Mouse (Mus musculus) neural tube, embryonic 11.5 days (tissue): ENCODE measurements at regions not wholly inside any gene's neighbourhood (a gene's known extent, or its start where the extent isn't known, plus 50 kb on each side); places are given as distances from the start of the nearest gene placed in this dataset.

Source experiments
- ATAC-seq: fragments of 200-750 bp; cut with Nextera tagmentation; 2 replicates; pipeline ENCODE4 v1.8.0; 2017; ENCODE audit warnings: moderate number of reproducible peaks, mild to moderate bottlenecking, moderate TSS enrichment, moderate library complexity; ENCODE audit not compliant: insufficient read depth, low FRiP score, low TSS enrichment
- DNase-seq: peaks from one replicate; pipeline ENCODE4 v3.0.0-alpha.2; 2015; ENCODE audit warnings: low spot score
- H3K27ac ChIP-seq: fragments of 300-500 bp; sonication (generic); 2 replicates; pipeline ENCODE4 v1.5.1; 2014; ENCODE audit warnings: low read depth, mild to moderate bottlenecking, low read length
- H3K27me3 ChIP-seq: fragments of 300-500 bp; sonication (generic); 2 replicates; pipeline ENCODE4 v1.6.1; 2014; ENCODE audit warnings: mild to moderate bottlenecking, low read length, mixed read lengths; ENCODE audit not compliant: control insufficient read depth, insufficient read depth
- H3K36me3 ChIP-seq: fragments of 300-500 bp; sonication (generic); 2 replicates; pipeline ENCODE4 v1.6.1; 2014; ENCODE audit warnings: mild to moderate bottlenecking, low read length, moderate library complexity, mixed read lengths; ENCODE audit not compliant: control insufficient read depth, insufficient read depth
- H3K4me1 ChIP-seq: fragments of 300-500 bp; sonication (generic); 2 replicates; pipeline ENCODE4 v1.6.1; 2014; ENCODE audit warnings: low read length, mixed read lengths; ENCODE audit not compliant: control insufficient read depth, insufficient read depth
- H3K4me2 ChIP-seq: fragments of 300-500 bp; sonication (generic); 2 replicates; pipeline ENCODE4 v1.6.1; 2014; ENCODE audit warnings: low read depth, mild to moderate bottlenecking, moderate library complexity
- H3K4me3 ChIP-seq: fragments of 300-500 bp; sonication (generic); 2 replicates; pipeline ENCODE4 v1.5.1; 2014; ENCODE audit warnings: low read depth, low read length
- H3K9ac ChIP-seq: fragments of 300-500 bp; sonication (generic); 2 replicates; pipeline ENCODE4 v1.6.1; 2014; ENCODE audit warnings: mild to moderate bottlenecking, low read length
- H3K9me3 ChIP-seq: fragments of 300-500 bp; sonication (generic); 2 replicates; pipeline ENCODE4 v1.6.1; 2016; ENCODE audit warnings: low read length; ENCODE audit not compliant: control insufficient read depth
- WGBS: fragments of 180-500 bp; shearing (Covaris S2); extraction: QIAGEN DNeasy Blood & Tissue Kit; methylation state at CpG from one replicate; pipeline ENCODE4 v1.1.7; 2014; 5-methylcytosine and 5-hydroxymethylcytosine counted together

DNA sequence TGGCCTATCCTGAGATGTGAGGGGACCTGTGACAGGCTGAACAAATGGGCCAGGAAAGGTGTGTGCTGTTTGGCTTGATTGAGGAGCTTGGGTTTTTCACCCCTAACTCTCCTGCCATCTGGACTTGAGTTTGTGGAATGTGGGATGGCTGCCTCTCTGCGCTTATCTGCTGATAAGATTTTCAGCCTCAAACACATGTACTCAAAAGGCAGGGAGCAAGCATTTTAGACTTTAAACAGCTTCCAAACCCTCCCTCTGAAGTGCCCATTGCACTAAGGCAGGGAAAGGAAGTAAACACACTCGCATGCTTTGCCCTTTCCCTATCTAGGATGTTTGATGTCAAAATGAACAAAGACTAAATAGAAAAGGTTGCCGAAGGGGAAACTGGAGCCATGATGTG, 235.6 kb upstream of the Nt5c1b start:
- ATAC-seq (no peak), DNase-seq (no peak)
- H3K9me3 ChIP-seq: no peaks in the 10 kb centered on the region
- no peaks in the 10 kb centered on the region for H3K27me3 ChIP-seq
- no peak overlapping the region for H3K4me2 ChIP-seq
- 57% methylated on average over 3 of the region's 3 CpGs for WGBS
- no peak overlapping the region for H3K27ac ChIP-seq
- H3K36me3 ChIP-seq: no peaks in the 10 kb centered on the region
- H3K4me1 ChIP-seq: no peaks in the 10 kb centered on the region
- no peak overlapping the region for H3K9ac ChIP-seq
- H3K4me3 ChIP-seq: no peak overlapping the region

DNA sequence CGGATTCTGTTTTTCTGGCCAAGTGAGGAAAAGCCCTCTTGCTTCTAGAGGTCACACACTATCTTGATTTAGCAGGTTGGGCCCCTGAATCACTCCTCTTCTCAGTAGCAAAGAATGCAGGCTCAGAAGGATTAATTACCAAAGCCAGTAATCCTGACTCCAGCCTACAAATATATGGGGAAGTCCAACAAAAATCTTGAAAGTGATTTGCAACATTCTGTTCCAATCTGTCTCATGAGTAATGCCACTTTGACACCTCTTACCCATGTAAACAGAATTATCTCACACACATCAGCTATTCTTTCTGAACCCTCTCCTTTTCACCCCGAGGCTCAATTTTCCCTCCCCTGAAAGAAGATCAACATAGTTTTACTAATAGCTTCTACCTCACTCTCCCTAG, 233.9 kb upstream of the Nt5c1b start:
- H3K9ac ChIP-seq: no peak overlapping the region
- no peak overlapping the region for H3K4me3 ChIP-seq
- no peak for ATAC-seq
- no peaks in the 10 kb centered on the region for H3K27me3 ChIP-seq
- H3K36me3 ChIP-seq: no peaks in the 10 kb centered on the region
- no peak overlapping the region for H3K27ac ChIP-seq
- H3K4me2 ChIP-seq: no peak overlapping the region
- no peaks in the 10 kb centered on the region for H3K9me3 ChIP-seq
- H3K4me1 ChIP-seq: no peaks in the 10 kb centered on the region
- 56% methylated on average over 2 of the region's 2 CpGs for WGBS
- DNase-seq: no peak

DNA sequence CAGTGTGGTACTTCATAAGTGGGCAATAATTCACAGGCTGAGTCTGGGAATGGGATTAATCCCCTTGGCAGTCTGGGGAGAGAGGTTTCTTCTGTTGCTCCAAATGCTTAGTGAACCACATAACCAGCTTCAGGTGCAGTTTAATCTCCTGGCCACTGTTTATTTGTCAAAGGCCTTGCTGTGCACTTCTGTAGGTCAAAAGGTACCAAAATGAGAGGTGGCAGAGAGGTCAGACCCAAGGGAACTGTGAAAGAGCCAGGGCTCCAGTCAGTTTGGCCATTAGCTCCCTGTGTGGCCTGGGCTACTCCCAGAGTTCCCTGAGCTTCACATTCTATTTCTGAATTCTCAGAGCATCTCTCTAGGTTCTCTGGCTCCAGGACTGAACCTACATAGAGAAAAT, 229.6 kb upstream of the Nt5c1b start:
- no peak overlapping the region for H3K4me3 ChIP-seq

DNA sequence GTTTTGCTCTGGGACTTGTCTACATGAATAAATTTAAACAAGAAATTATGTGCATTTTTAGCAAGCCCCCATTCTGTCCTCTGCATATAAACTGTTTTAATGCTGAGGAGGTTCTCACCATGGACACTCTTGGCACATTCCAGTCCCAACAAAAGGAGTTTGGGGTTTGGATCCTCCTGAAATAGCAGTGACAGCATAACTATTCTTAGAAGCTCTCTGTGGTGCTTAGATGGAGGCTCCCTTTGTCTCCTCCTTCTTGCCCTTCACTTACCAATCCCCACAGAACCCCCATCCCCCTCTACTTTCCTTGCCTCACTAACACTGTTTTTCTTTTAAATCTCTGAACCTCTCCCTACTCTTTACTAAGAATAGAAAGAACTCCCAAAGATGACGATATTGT, 208.9 kb upstream of the Nt5c1b start:
- WGBS: 73% methylated on average over 1 of the region's 1 CpGs
- Histone ChIP-seq H3K4me2 (no peak overlapping the region), H3K4me1 (no peaks in the 10 kb centered on the region), H3K27ac (no peak overlapping the region), H3K4me3 (no peak overlapping the region), H3K36me3 (no peaks in the 10 kb centered on the region), H3K27me3 (no peaks in the 10 kb centered on the region), H3K9me3 (no peaks in the 10 kb centered on the region), H3K9ac (no peak overlapping the region)
- ATAC-seq: no peak
- DNase-seq: no peak

More for the DNA sequence above, 229.6 kb upstream of the Nt5c1b start:
- H3K9me3 ChIP-seq: no peaks in the 10 kb centered on the region
- H3K27ac ChIP-seq: no peak overlapping the region
- H3K9ac ChIP-seq: no peak overlapping the region
- H3K4me2 ChIP-seq: no peak overlapping the region
- no peaks in the 10 kb centered on the region for H3K27me3 ChIP-seq
- DNase-seq (no peak), ATAC-seq (no peak)
- no peaks in the 10 kb centered on the region for H3K36me3 ChIP-seq
- H3K4me1 ChIP-seq: no peaks in the 10 kb centered on the region

DNA sequence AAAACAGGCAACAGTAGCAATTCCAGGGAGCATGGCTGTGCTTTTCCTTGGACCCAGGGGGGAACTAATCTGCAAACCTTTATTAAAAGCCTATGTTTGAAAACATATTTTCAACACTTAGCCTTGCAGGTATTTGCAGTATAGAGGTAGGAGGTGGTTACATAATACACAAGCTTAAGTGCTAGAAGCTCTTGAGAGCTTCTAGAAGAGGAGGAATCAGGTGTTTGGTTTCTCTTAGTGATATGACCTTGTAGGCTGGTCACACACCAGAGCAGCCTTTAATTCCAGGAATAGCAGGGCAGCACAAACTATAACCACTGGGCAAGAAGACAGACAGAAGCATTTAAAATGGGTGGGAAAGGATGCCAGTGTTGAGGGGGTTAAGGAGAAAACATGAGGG, 201.7 kb upstream of the Nt5c1b start:
- Histone ChIP-seq H3K4me3 (no peak overlapping the region), H3K4me2 (no peak overlapping the region), H3K36me3 (no peaks in the 10 kb centered on the region), H3K4me1 (no peaks in the 10 kb centered on the region), H3K9ac (no peak overlapping the region), H3K9me3 (no peaks in the 10 kb centered on the region), H3K27me3 (no peaks in the 10 kb centered on the region), H3K27ac (no peak overlapping the region)
- no peak for ATAC-seq
- DNase-seq: no peak

DNA sequence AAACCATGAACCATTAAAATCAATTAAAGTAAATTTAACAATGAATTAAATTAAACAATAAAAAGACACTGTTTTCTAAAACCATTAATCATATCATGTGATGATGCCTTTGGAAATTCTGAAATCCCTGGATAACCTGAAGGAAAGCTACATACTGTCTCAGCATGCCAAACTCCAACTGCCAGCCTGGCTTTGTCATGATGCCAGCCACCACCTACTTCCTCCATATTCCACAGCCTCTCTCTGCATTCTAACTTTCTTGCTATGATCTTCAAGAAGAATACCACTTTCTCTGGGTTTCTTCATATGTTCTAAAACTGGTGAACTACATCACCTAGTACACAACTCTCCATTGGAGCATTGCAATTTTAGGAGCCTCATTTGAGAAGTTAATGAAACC, 201.2 kb upstream of the Nt5c1b start:
- Histone ChIP-seq H3K27me3 (no peaks in the 10 kb centered on the region), H3K27ac (no peak overlapping the region), H3K9ac (no peak overlapping the region), H3K4me2 (no peak overlapping the region), H3K9me3 (no peaks in the 10 kb centered on the region), H3K36me3 (no peaks in the 10 kb centered on the region), H3K4me1 (no peaks in the 10 kb centered on the region), H3K4me3 (no peak overlapping the region)
- ATAC-seq (no peak), DNase-seq (no peak)

DNA sequence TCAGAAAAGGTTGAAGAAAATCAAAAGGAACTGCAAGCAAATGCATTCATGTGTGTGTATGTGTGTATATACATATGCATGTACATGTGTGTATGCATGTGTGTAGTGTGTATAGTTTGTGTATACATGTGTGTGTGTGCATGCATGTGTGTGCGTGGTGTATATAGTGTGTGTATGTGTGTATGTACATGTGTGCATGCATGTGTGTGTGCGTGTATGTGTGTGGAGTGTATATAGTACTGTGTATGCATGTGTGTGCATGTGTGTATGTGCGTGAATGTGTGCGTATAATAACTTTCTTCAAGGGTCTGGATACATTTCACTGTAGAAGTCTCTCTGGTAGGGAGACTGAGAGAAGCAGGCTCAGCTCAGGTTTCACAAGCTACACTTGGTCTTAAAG, 191.1 kb upstream of the Nt5c1b start:
- Histone ChIP-seq H3K36me3 (no peaks in the 10 kb centered on the region), H3K9ac (no peak overlapping the region), H3K9me3 (no peaks in the 10 kb centered on the region), H3K4me1 (peaks cover 7% of the 10 kb centered on the region), H3K27me3 (no peaks in the 10 kb centered on the region; the same call in 1 of the 2 replicates), H3K27ac (no peak overlapping the region), H3K4me2 (no peak overlapping the region), H3K4me3 (no peak overlapping the region)
- WGBS: 87% methylated on average over 4 of the region's 4 CpGs
- DNase-seq (no peak), ATAC-seq (no peak)

DNA sequence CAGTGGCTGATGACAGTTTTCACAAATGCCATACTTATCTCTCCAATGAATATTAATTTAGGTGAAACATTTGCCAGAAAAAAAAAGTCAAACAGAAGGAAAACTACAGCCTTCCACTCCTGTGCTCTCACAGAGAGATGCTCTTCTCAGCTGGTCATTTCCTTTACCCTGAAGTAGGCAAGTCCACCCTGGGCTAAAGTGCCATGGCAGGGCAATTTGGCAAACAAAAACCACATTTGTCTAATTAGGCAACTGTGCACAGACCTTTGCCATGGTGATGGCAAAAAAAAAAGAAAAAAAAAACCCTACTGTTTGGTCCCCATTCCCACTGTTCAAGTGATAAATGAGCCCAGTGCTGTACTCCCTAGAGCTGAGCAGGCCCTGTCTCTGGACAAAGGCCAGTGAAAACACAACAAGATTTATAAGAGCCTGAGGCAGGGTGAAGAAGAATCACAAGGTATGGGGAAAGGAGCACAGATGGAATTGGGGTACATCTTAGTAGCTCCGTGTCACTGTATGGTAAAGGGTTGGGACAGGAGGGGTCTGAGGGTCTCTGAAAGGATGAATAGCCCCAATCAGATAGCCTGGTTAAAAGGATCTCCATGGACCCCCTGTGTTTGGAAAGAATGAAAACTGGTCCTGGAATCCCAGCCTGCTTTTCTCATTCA, 190.5 kb upstream of the Nt5c1b start:
- Histone ChIP-seq H3K9me3 (no peaks in the 10 kb centered on the region), H3K27ac (0 out of 2 replicates have a peak overlapping the region, but pooled peaks have one; percentile 29), H3K36me3 (no peaks in the 10 kb centered on the region), H3K9ac (no peak overlapping the region), H3K4me2 (no peak overlapping the region), H3K4me1 (peaks cover 7% of the 10 kb centered on the region), H3K4me3 (no peak overlapping the region), H3K27me3 (no peaks in the 10 kb centered on the region; the same call in 1 of the 2 replicates)
- peak; percentile 44 for DNase-seq
- ATAC-seq: peak; percentile 82; the same call in 1 of the 2 replicates
- WGBS: 12% methylated on average over 1 of the region's 1 CpGs

DNA sequence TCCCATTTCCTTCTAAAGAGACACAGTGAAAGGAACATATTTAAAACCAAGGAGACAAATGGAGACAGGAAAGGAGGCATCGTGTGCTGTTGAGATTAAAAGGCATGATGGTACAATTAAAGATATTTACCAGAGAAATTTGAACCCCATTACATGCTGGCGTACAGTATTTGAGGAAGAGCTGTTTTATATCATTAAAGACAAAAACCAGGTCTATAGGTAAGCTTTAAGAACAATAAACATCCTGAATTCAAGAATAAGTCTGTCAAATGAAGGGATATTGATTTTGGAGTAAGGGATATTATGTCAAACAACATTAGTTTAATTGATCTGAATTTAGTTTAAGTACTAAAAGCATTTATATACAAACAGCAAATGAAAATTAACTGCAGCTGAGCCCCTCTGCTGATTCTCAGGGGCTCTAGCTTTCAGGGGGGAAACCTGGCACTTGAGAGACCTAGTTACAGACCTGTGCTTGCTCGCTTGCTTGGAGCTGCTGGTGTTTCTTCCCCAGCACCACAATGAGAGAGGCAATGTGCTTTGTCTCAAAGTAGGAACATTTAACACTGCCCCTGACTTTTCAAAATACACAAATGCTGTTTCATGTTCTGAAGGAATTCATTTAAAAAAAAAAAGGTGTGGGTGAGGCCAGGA, 189.8 kb upstream of the Nt5c1b start:
- Histone ChIP-seq H3K27ac (0 out of 2 replicates have a peak overlapping the region, but pooled peaks have one; percentile 29), H3K9ac (no peak overlapping the region), H3K9me3 (no peaks in the 10 kb centered on the region), H3K4me3 (no peak overlapping the region), H3K4me2 (no peak overlapping the region), H3K36me3 (no peaks in the 10 kb centered on the region), H3K4me1 (peaks cover 7% of the 10 kb centered on the region), H3K27me3 (no peaks in the 10 kb centered on the region; the same call in 1 of the 2 replicates)
- ATAC-seq (no peak), DNase-seq (no peak)
- WGBS: 33% methylated on average over 3 of the region's 3 CpGs
